Mouse (Mus musculus): ENCODE measurements around the gene Cirbp.

GRCm38 (mm10) chr10:80116563-80116926, 49.2 kb upstream of the Cirbp start:
- no peak for TF ChIP-seq TAL1 (IDR thresholded peaks at IDR 0.05; ENCODE audit: low read length)
- no peak for TF ChIP-seq GATA1 (IDR thresholded peaks at IDR 0.05; ENCODE audit: low read length)
